Mouse (Mus musculus) midbrain, embryonic 11.5 days (tissue): ENCODE results near the gene Trp53tg5. TPM values are rescaled to one million over a fixed set of nuclear protein-coding genes. Genes with fewer than 3 reads are reported as not detected.
A peak's percentile ranks its signal among the peaks of the same experiment; 100 is the strongest.

ENCODE experiments used
- ATAC-seq: fragments of 200-750 bp; cut with Nextera tagmentation; 2 replicates; pipeline ENCODE4 v1.8.0; 2017; ENCODE audit warnings: moderate TSS enrichment, moderate library complexity; ENCODE audit not compliant: low FRiP score
- DNase-seq: peaks from one replicate; pipeline ENCODE4 v3.0.0; 2015; ENCODE audit warnings: low spot score; ENCODE audit errors: missing footprints
- H3K27ac ChIP-seq: fragments of 300-500 bp; sonication (generic); 2 replicates; pipeline ENCODE4 v1.5.1; 2014; ENCODE audit warnings: low read depth, low read length
- H3K27me3 ChIP-seq: fragments of 300-500 bp; sonication (generic); 2 replicates; pipeline ENCODE4 v1.6.1; 2014; ENCODE audit warnings: mild to moderate bottlenecking, low read length, moderate library complexity, mixed read lengths; ENCODE audit not compliant: control insufficient read depth, insufficient read depth
- H3K36me3 ChIP-seq: fragments of 300-500 bp; sonication (generic); 2 replicates; pipeline ENCODE4 v1.6.1; 2014; ENCODE audit warnings: mild to moderate bottlenecking, low read length, moderate library complexity, mixed read lengths; ENCODE audit not compliant: control insufficient read depth, insufficient read depth
- H3K4me1 ChIP-seq: fragments of 300-500 bp; sonication (generic); 2 replicates; pipeline ENCODE4 v1.6.1; 2014; ENCODE audit warnings: low read length; ENCODE audit not compliant: control insufficient read depth, insufficient read depth
- H3K4me2 ChIP-seq: fragments of 300-500 bp; sonication (generic); 2 replicates; pipeline ENCODE4 v1.6.1; 2014; ENCODE audit warnings: mild to moderate bottlenecking, moderate library complexity
- H3K4me3 ChIP-seq: fragments of 300-500 bp; sonication (generic); 2 replicates; pipeline ENCODE4 v1.5.1; 2014; ENCODE audit warnings: low read depth, low read length
- H3K9ac ChIP-seq: fragments of 300-500 bp; sonication (generic); 2 replicates; pipeline ENCODE4 v1.6.1; 2014; ENCODE audit warnings: low read length
- H3K9me3 ChIP-seq: fragments of 300-500 bp; sonication (generic); 2 replicates; pipeline ENCODE4 v1.6.1; 2016; ENCODE audit warnings: low read length; ENCODE audit not compliant: control insufficient read depth
- WGBS: fragments of 180-500 bp; shearing (Covaris S2); extraction: QIAGEN DNeasy Blood & Tissue Kit; methylation state at CpG from one replicate; pipeline ENCODE4 v1.1.7; 2014; 5-methylcytosine and 5-hydroxymethylcytosine counted together
- polyA plus RNA-seq: library from polyadenylated mRNA; unstranded; fragments of >200 nt; fragmentation: Nextera tagmentation; extraction: Ambion mirVana; gene quantifications from 2 replicates; pipeline ENCODE4 v1.2.1, GENCODE M21; 2014

Gene Trp53tg5
- polyA plus RNA-seq: not detected in 2 replicates

DNA sequence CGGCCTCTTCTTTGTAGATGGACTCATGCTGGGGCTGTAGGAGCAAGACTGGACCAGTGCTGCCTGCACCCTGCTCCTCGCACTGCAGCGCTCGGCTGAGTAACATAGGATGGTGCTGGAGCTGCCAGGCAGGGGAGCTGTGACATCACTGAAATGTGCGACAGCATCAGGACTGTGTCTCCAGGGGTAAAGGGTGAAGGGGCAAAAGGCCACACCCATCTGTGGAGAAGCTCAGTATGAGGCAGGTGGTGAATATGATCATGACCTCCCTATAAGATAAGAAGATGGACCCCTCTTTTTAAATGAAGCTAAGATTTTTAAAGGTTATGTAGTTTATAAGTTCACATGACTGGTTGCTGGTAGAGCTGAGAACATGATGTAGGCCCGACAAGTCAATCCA lies at the start of gene Trp53tg5:
Trp53tg5 (minus strand) TSS at position 101 of the 400 bp plus-strand sequence.
- no peak within 1 kb of the TSS for H3K4me2 ChIP-seq
- no peaks in the 10 kb centered on the region for H3K9me3 ChIP-seq
- no peak within 1 kb of the TSS for H3K9ac ChIP-seq
- no peaks in the 10 kb centered on the region for H3K4me1 ChIP-seq
- ATAC-seq (no peak), DNase-seq (no peak)
- 83% methylated on average over 6 of the region's 6 CpGs for WGBS
- H3K27ac ChIP-seq: no peak within 1 kb of the TSS
- H3K36me3 ChIP-seq: no peaks in the 10 kb centered on the region
- no peak within 1 kb of the TSS for H3K4me3 ChIP-seq
- H3K27me3 ChIP-seq: no peaks in the 10 kb centered on the region

GRCm38 (mm10) chr2:164522280-164522679 lies 48.8 kb upstream of the Trp53tg5 start:
- Histone ChIP-seq H3K9ac (no peak overlapping the region), H3K4me2 (no peak overlapping the region), H3K4me1 (no peaks in the 10 kb centered on the region), H3K36me3 (no peaks in the 10 kb centered on the region), H3K9me3 (no peaks in the 10 kb centered on the region), H3K27ac (no peak overlapping the region), H3K27me3 (no peaks in the 10 kb centered on the region; the same call in 1 of the 2 replicates), H3K4me3 (no peak overlapping the region)
- DNase-seq: no peak
- ATAC-seq: no peak
- WGBS: 25% methylated on average over 8 of the region's 8 CpGs

DNA sequence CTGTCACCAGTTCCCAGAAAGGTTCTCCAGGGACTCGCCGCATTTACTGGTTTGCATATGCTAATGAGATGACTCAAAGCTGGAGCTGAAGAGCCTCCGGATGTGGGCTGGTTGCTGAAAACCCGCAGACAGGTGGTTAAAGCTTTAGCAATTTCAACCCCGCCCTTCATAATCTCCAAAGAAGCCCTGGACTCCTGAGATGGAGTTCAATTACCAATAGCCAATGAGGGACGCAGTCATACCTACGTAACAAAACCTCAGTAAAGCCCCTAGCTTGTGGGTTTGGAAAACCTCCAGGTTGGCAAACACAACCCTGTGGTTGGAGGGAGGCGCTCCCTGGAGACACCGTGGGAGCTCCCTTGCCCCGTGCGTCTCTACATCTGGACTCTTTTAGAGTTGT lies 48.3 kb upstream of the Trp53tg5 start:
- no peak overlapping the region for H3K4me3 ChIP-seq
- no peaks in the 10 kb centered on the region for H3K9me3 ChIP-seq
- no peak overlapping the region for H3K27ac ChIP-seq
- no peak overlapping the region for H3K9ac ChIP-seq
- H3K4me1 ChIP-seq: no peaks in the 10 kb centered on the region
- no peak overlapping the region for H3K4me2 ChIP-seq
- WGBS: 20% methylated on average over 11 of the region's 11 CpGs
- ATAC-seq: no peak
- no peaks in the 10 kb centered on the region for H3K36me3 ChIP-seq
- no peaks in the 10 kb centered on the region; the same call in 1 of the 2 replicates for H3K27me3 ChIP-seq
- DNase-seq: no peak

GRCm38 (mm10) chr2:164520782-164521181 lies 47.3 kb upstream of the Trp53tg5 start:
- peak; percentile 86 for DNase-seq
- Histone ChIP-seq H3K36me3 (no peaks in the 10 kb centered on the region), H3K9ac (no peak overlapping the region), H3K27me3 (no peaks in the 10 kb centered on the region; the same call in 1 of the 2 replicates), H3K4me3 (no peak overlapping the region), H3K4me1 (no peaks in the 10 kb centered on the region), H3K9me3 (no peaks in the 10 kb centered on the region), H3K4me2 (no peak overlapping the region), H3K27ac (no peak overlapping the region)
- ATAC-seq: 0 out of 2 replicates have a peak, but pooled peaks have one; percentile 33
- 17% methylated on average over 3 of the region's 3 CpGs for WGBS

GRCm38 (mm10) chr2:164519171-164519526 lies 45.6 kb upstream of the Trp53tg5 start:
- H3K27me3 ChIP-seq: no peaks in the 10 kb centered on the region; the same call in 1 of the 2 replicates
- no peaks in the 10 kb centered on the region for H3K4me1 ChIP-seq
- ATAC-seq (no peak), DNase-seq (no peak)
- no peaks in the 10 kb centered on the region for H3K9me3 ChIP-seq
- no peak overlapping the region for H3K4me3 ChIP-seq
- H3K9ac ChIP-seq: no peak overlapping the region
- H3K36me3 ChIP-seq: no peaks in the 10 kb centered on the region
- WGBS: 81% methylated on average over 6 of the region's 6 CpGs
- H3K27ac ChIP-seq: no peak overlapping the region
- H3K4me2 ChIP-seq: no peak overlapping the region

- ATAC-seq (no peak), DNase-seq (no peak)
- no peak overlapping the region for H3K27ac ChIP-seq
Observed at GRCm38 (mm10) chr2:164518266-164519170, 45.0 kb upstream of the Trp53tg5 start.

GRCm38 (mm10) chr2:164517485-164518221 lies 44.1 kb upstream of the Trp53tg5 start:
- Histone ChIP-seq H3K36me3 (no peaks in the 10 kb centered on the region), H3K27me3 (no peaks in the 10 kb centered on the region; the same call in 1 of the 2 replicates), H3K4me1 (no peaks in the 10 kb centered on the region), H3K27ac (no peak overlapping the region), H3K4me2 (no peak overlapping the region), H3K4me3 (no peak overlapping the region), H3K9me3 (no peaks in the 10 kb centered on the region), H3K9ac (no peak overlapping the region)
- ATAC-seq: no peak
- peak; percentile 86 for DNase-seq
- WGBS: 26% methylated on average over 10 of the region's 10 CpGs

More at GRCm38 (mm10) chr2:164518266-164519170, 45.0 kb upstream of the Trp53tg5 start:
- 71% methylated on average over 11 of the region's 11 CpGs for WGBS
- Histone ChIP-seq H3K4me3 (no peak overlapping the region), H3K27me3 (no peaks in the 10 kb centered on the region; the same call in 1 of the 2 replicates), H3K9me3 (no peaks in the 10 kb centered on the region), H3K9ac (no peak overlapping the region), H3K36me3 (no peaks in the 10 kb centered on the region), H3K4me1 (no peaks in the 10 kb centered on the region), H3K4me2 (no peak overlapping the region)

GRCm38 (mm10) chr2:164516592-164516991 lies 43.1 kb upstream of the Trp53tg5 start:
- Histone ChIP-seq H3K4me1 (no peaks in the 10 kb centered on the region), H3K9me3 (no peaks in the 10 kb centered on the region), H3K4me3 (no peak overlapping the region), H3K27ac (no peak overlapping the region), H3K9ac (no peak overlapping the region), H3K36me3 (no peaks in the 10 kb centered on the region), H3K27me3 (no peaks in the 10 kb centered on the region), H3K4me2 (no peak overlapping the region)
- ATAC-seq (no peak), DNase-seq (no peak)
- 93% methylated on average over 11 of the region's 11 CpGs for WGBS

DNA sequence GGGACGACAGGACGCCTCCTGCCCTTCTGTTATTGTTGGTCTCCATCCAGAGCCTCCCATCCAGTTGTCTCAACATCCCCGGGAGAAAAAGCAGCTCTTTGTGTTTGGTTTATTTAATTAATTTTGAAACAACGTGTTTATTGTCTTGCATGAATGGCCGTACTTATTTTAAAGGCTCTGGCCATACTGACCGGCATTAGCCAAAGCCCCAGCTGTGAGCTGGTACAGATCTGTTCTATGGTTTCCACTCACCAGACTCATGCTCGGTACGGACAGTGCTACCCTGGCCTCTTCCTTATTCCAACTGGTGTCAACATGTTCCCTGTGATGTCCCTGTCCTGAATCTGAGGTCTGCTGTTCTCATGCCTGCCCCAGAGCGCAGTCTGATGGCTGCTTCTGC lies 42.4 kb upstream of the Trp53tg5 start:
- 84% methylated on average over 9 of the region's 9 CpGs for whole genome bisulfite sequencing
- Histone ChIP-seq H3K4me2 (no peak overlapping the region), H3K9ac (no peak overlapping the region), H3K27ac (no peak overlapping the region), H3K36me3 (no peaks in the 10 kb centered on the region), H3K9me3 (no peaks in the 10 kb centered on the region), H3K4me1 (no peaks in the 10 kb centered on the region), H3K4me3 (no peak overlapping the region), H3K27me3 (no peaks in the 10 kb centered on the region)
- no peak for DNase-seq
- no peak for ATAC-seq
